ENCODE assay signal across 26 mouse cellular contexts in genomic region chr11:46022983-46023382, GRCm38 (mm10). TPM values are rescaled to one million over a fixed set of nuclear protein-coding genes. Genes with fewer than 3 reads are reported as not detected.
"Had no signal": no experiment of that assay in that cellular context is flagged by ENCODE, and none has a peak within 500 bp of the region (broad histone marks: within the 10 kb centered on the region; RNA-seq: fewer than 3 reads in every experiment).

No protein-coding gene starts in this region.

- H3K4me1 ChIP-seq: hindbrain, embryonic 12.5 days; intestine, embryonic 15.5 days; limb, embryonic 13.5 days; limb, embryonic 15.5 days; liver, embryonic 12.5 days had no signal

- H3K4me2 ChIP-seq: heart, embryonic 12.5 days; hindbrain, embryonic 12.5 days; hindbrain, embryonic 14.5 days; intestine, embryonic 15.5 days; limb, embryonic 13.5 days; limb, embryonic 15.5 days; liver, embryonic 12.5 days had no signal

- DNase-seq: gastrocnemius, postnatal 14 days; gastrocnemius, postnatal 36 days; heart, adult 2 months; heart, postnatal 10 days; heart, postnatal 4 days; kidney, adult 18-20 months; kidney, adult 8-10 months; kidney, postnatal 10 days; kidney, postnatal 25 days; kidney, postnatal 4 days had no signal

- H3K9me3 ChIP-seq: hindbrain, embryonic 10.5 days; hindbrain, embryonic 12.5 days; intestine, embryonic 15.5 days; limb, embryonic 13.5 days; limb, embryonic 15.5 days; liver, embryonic 12.5 days had no signal

- ATAC-seq: hindbrain, embryonic 16.5 days; inflammation-experienced regulatory T-cells, adult 6 months; intestine, embryonic 15.5 days; intestine, postnatal 0 days; liver, embryonic 12.5 days had no signal

- H3K27me3 ChIP-seq: heart, embryonic 12.5 days; hindbrain, embryonic 12.5 days; intestine, embryonic 15.5 days; limb, embryonic 13.5 days; limb, embryonic 15.5 days; liver, embryonic 12.5 days had no signal

- H3K9ac ChIP-seq: heart, embryonic 12.5 days; hindbrain, embryonic 12.5 days; hindbrain, embryonic 14.5 days; intestine, embryonic 15.5 days; limb, embryonic 13.5 days; limb, embryonic 15.5 days; liver, embryonic 12.5 days had no signal

- H3K4me3 ChIP-seq: heart, adult 2 months; heart, embryonic 12.5 days; hindbrain, embryonic 10.5 days; hindbrain, embryonic 12.5 days; intestine, embryonic 15.5 days; layer of hippocampus, adult 2 months; left cerebral cortex, adult 2 months; limb, embryonic 13.5 days; limb, embryonic 15.5 days; liver, embryonic 12.5 days had no signal

- H3K27ac ChIP-seq: heart, adult 2 months; hindbrain, embryonic 10.5 days; hindbrain, embryonic 12.5 days; hindbrain, embryonic 14.5 days; intestine, embryonic 15.5 days; layer of hippocampus, adult 2 months; left cerebral cortex, adult 2 months; limb, embryonic 13.5 days; limb, embryonic 15.5 days; liver, embryonic 12.5 days had no signal

- H3K36me3 ChIP-seq: heart, embryonic 12.5 days; hindbrain, embryonic 10.5 days; hindbrain, embryonic 12.5 days; intestine, embryonic 15.5 days; limb, embryonic 13.5 days; limb, embryonic 15.5 days; liver, embryonic 12.5 days had no signal

RNA-seq across cellular contexts. Expression of gene Sox30, which starts 42.9 kb away (rescaled TPM):
- total RNA-seq: gastrocnemius, adult 18-20 months; gastrocnemius, adult 8-10 months; gastrocnemius, postnatal 36 days had no signal
- polyA plus RNA-seq: heart, embryonic 16.5 days; hindbrain, embryonic 16.5 days had no signal
